23 mouse cellular contexts compared by ENCODE assay signal in the genomic region with DNA sequence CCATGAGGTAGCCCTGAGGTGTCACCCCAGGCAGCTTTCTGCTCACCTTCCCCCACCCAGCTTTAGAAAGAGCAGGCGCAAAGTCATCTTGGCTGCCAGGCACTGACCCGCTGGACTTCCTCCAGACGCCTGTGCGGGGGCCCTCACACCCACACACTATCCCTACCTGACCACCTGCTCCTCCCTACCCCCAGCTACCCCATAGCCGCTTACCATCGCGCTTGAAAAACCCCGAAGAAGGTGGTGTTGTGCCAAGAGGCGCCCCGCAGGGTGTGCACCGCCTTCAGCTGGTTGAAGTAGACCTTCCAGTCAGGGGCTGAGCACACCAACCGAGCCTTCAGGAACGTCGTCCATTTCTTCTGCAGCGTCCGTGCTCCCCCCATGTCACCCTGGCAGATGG. TPM values are rescaled to one million over a fixed set of nuclear protein-coding genes. Genes with fewer than 3 reads are reported as not detected.
A peak's percentile ranks its signal among the peaks of the same experiment; 100 is the strongest.
DNase-seq lines count a peak whose midpoint lies in the region; ATAC-seq lines count a peak whose summit lies in the region.
"Had no signal": no experiment of that assay in that cellular context is flagged by ENCODE, and none has a peak within 500 bp of the region (broad histone marks: within the 10 kb centered on the region; RNA-seq: fewer than 3 reads in every experiment).

No protein-coding gene starts in this region.

- peaks cover 27% of the 10 kb centered on the region for H3K4me1 ChIP-seq in hindbrain, embryonic 16.5 days (ENCODE audit: control insufficient read depth, insufficient read depth, low read depth, low read length)
- peaks cover 38% of the 10 kb centered on the region for H3K4me1 ChIP-seq in hindbrain, embryonic 14.5 days (replicated peaks; ENCODE audit: control insufficient read depth, insufficient read depth, low read length)
- H3K4me1 ChIP-seq in midbrain, embryonic 15.5 days = peaks cover 44% of the 10 kb centered on the region

- H3K9ac ChIP-seq in hindbrain, embryonic 16.5 days (ENCODE audit: low read depth, low read length) = no peak overlapping the region
- no peak overlapping the region for H3K9ac ChIP-seq in hindbrain, embryonic 14.5 days
- no peak overlapping the region for H3K9ac ChIP-seq in midbrain, embryonic 15.5 days
- H3K9ac ChIP-seq: forebrain, embryonic 15.5 days; heart, embryonic 15.5 days; limb, embryonic 12.5 days; liver, postnatal 0 days had no signal

- ATAC-seq in hindbrain, embryonic 16.5 days = no peak
- ATAC-seq in hindbrain, embryonic 14.5 days (ENCODE audit: low FRiP score) = no peak
- ATAC-seq in midbrain, embryonic 15.5 days (replicated peaks) = no peak
- ATAC-seq: activated CD4-positive, CD25-positive, alpha-beta regulatory T cell, adult 4 months; forebrain, embryonic 15.5 days; intestine, postnatal 0 days; liver, postnatal 0 days had no signal

- peak overlapping the region; percentile 24; the same call in 1 of the 2 replicates for H3K27ac ChIP-seq in hindbrain, embryonic 16.5 days (ENCODE audit: low read depth, low read length)
- no peak overlapping the region for H3K27ac ChIP-seq in hindbrain, embryonic 14.5 days
- no peak overlapping the region for H3K27ac ChIP-seq in midbrain, embryonic 15.5 days
- H3K27ac ChIP-seq: forebrain, embryonic 15.5 days; heart, adult 2 months; heart, embryonic 15.5 days; limb, embryonic 12.5 days had no signal

- H3K4me2 ChIP-seq in hindbrain, embryonic 16.5 days (ENCODE audit: low read length) = no peak overlapping the region
- H3K4me2 ChIP-seq in hindbrain, embryonic 14.5 days (replicated peaks) = no peak overlapping the region
- H3K4me2 ChIP-seq in midbrain, embryonic 15.5 days = no peak overlapping the region
- H3K4me2 ChIP-seq: forebrain, embryonic 15.5 days; heart, embryonic 15.5 days; limb, embryonic 12.5 days; liver, embryonic 11.5 days; midbrain, embryonic 11.5 days had no signal

- no peak for DNase-seq in hindbrain, embryonic 14.5 days (ENCODE audit: low spot score)
- peak; percentile 25 for DNase-seq in A20 (ENCODE audit: low read depth, low spot score)
- DNase-seq in brain, adult 2 months (ENCODE audit: low read depth, low spot score) = peak; percentile 87
- peak; percentile 88 for DNase-seq in cerebellum, adult 9-10 months
- no peak for DNase-seq in layer of hippocampus, adult 11-12 months (ENCODE audit: low spot score)
- DNase-seq in heart, postnatal 10 days = no peak
- DNase-seq: adrenal gland, postnatal 10 days; gastrocnemius, postnatal 25 days; heart, adult 2 months; heart, postnatal 4 days; liver, postnatal 0 days; lung, postnatal 10 days had no signal

- no peak overlapping the region for H3K4me3 ChIP-seq in hindbrain, embryonic 16.5 days (ENCODE audit: low read length)
- no peak overlapping the region for H3K4me3 ChIP-seq in hindbrain, embryonic 14.5 days (replicated peaks; ENCODE audit: low read length)
- H3K4me3 ChIP-seq in midbrain, embryonic 15.5 days = no peak overlapping the region
- H3K4me3 ChIP-seq: forebrain, embryonic 15.5 days; heart, adult 2 months; heart, embryonic 15.5 days; limb, embryonic 12.5 days had no signal

- H3K27me3 ChIP-seq in hindbrain, embryonic 16.5 days (replicated peaks; ENCODE audit: control insufficient read depth, insufficient read depth, low read length) = no peaks in the 10 kb centered on the region
- no peaks in the 10 kb centered on the region for H3K27me3 ChIP-seq in hindbrain, embryonic 14.5 days (ENCODE audit: control insufficient read depth, insufficient read depth, low read length)
- no peaks in the 10 kb centered on the region for H3K27me3 ChIP-seq in midbrain, embryonic 15.5 days (replicated peaks)
- H3K27me3 ChIP-seq: forebrain, embryonic 15.5 days; heart, embryonic 15.5 days; limb, embryonic 12.5 days had no signal

- intact Hi-C loops in heart, postnatal 10 days (cut with DNase I) = no loop called here

- peaks cover 37% of the 10 kb centered on the region for H3K36me3 ChIP-seq in hindbrain, embryonic 16.5 days (ENCODE audit: control insufficient read depth, insufficient read depth, low read length)
- peaks cover 74% of the 10 kb centered on the region for H3K36me3 ChIP-seq in hindbrain, embryonic 14.5 days (replicated peaks; ENCODE audit: control insufficient read depth, insufficient read depth)
- H3K36me3 ChIP-seq in midbrain, embryonic 15.5 days (replicated peaks) = peaks cover 49% of the 10 kb centered on the region

- H3K9me3 ChIP-seq in hindbrain, embryonic 16.5 days (ENCODE audit: control insufficient read depth, low read length) = no peaks in the 10 kb centered on the region
- no peaks in the 10 kb centered on the region for H3K9me3 ChIP-seq in hindbrain, embryonic 14.5 days (ENCODE audit: control insufficient read depth, low read length)
- H3K9me3 ChIP-seq in midbrain, embryonic 15.5 days = no peaks in the 10 kb centered on the region
- H3K9me3 ChIP-seq: forebrain, embryonic 15.5 days; heart, embryonic 15.5 days; limb, embryonic 12.5 days had no signal

- 83% methylated on average over 16 of the region's 16 CpGs for WGBS in hindbrain, embryonic 16.5 days
- 84% methylated on average over 16 of the region's 16 CpGs for WGBS in hindbrain, embryonic 14.5 days
- WGBS in midbrain, embryonic 15.5 days = 89% methylated on average over 16 of the region's 16 CpGs

RNA-seq across cellular contexts. Expression of a gene that starts 5.3 kb away (rescaled TPM):
- 31.0 and 33.8 TPM in 2 replicates for polyA plus RNA-seq in hindbrain, embryonic 16.5 days (2015; fragmentation: Nextera tagmentation; extraction: Ambion mirVana)
- polyA plus RNA-seq in hindbrain, embryonic 14.5 days (2014; fragmentation: Nextera tagmentation; extraction: Ambion mirVana) = 23.9 and 26.9 TPM in 2 replicates
- total RNA-seq in heart, postnatal 10 days (2021) = 10 to 100 TPM; 12.9 to 14.1 TPM
- 31.5 and 32.5 TPM in 2 replicates for polyA plus RNA-seq in midbrain, embryonic 15.5 days (2015; fragmentation: Nextera tagmentation; extraction: Ambion mirVana)

RNA-seq across cellular contexts. Expression of a gene that starts 5.6 kb away (rescaled TPM):
- polyA plus RNA-seq in hindbrain, embryonic 16.5 days (2015; fragmentation: Nextera tagmentation; extraction: Ambion mirVana) = 19.1 and 21.2 TPM in 2 replicates
- polyA plus RNA-seq in hindbrain, embryonic 14.5 days (2014; fragmentation: Nextera tagmentation; extraction: Ambion mirVana) = 3.1 and 3.8 TPM in 2 replicates
- 10 to 100 TPM; 24.4 to 25.0 TPM for total RNA-seq in heart, postnatal 10 days (2021)
- polyA plus RNA-seq in midbrain, embryonic 15.5 days (2015; fragmentation: Nextera tagmentation; extraction: Ambion mirVana) = 34.3 and 37.4 TPM in 2 replicates

RNA-seq across cellular contexts. Expression of a gene that starts 13.3 kb away (rescaled TPM):
- polyA plus RNA-seq in hindbrain, embryonic 16.5 days (2015; fragmentation: Nextera tagmentation; extraction: Ambion mirVana) = 0.30 and 0.57 TPM in 2 replicates
- polyA plus RNA-seq in hindbrain, embryonic 14.5 days (2014; fragmentation: Nextera tagmentation; extraction: Ambion mirVana) = 0.23 and 1.1 TPM in 2 replicates
- 100 to 1,000 TPM in 1 of 2 experiments, 10 to 100 TPM in 1; 90.6 to 123 TPM for total RNA-seq in heart, postnatal 10 days (2021)
- 0.33 and 0.81 TPM in 2 replicates for polyA plus RNA-seq in midbrain, embryonic 15.5 days (2015; fragmentation: Nextera tagmentation; extraction: Ambion mirVana)
- total RNA-seq: layer of hippocampus, adult 18-20 months had no signal
- polyA plus RNA-seq: forebrain, embryonic 15.5 days; heart, adult 2 months; heart, embryonic 15.5 days; liver, embryonic 11.5 days; liver, postnatal 0 days; midbrain, embryonic 11.5 days; small intestine, adult 2 months had no signal

RNA-seq across cellular contexts. Expression of a gene that starts 15.8 kb away (rescaled TPM):
- 12.2 and 19.8 TPM in 2 replicates for polyA plus RNA-seq in hindbrain, embryonic 16.5 days (2015; fragmentation: Nextera tagmentation; extraction: Ambion mirVana)
- polyA plus RNA-seq in hindbrain, embryonic 14.5 days (2014; fragmentation: Nextera tagmentation; extraction: Ambion mirVana) = 6.9 and 10.6 TPM in 2 replicates
- 100 to 1,000 TPM; 189 to 244 TPM for total RNA-seq in heart, postnatal 10 days (2021)
- polyA plus RNA-seq in midbrain, embryonic 15.5 days (2015; fragmentation: Nextera tagmentation; extraction: Ambion mirVana) = 19.0 and 23.5 TPM in 2 replicates

RNA-seq across cellular contexts. Expression of a gene that starts 40.8 kb away (rescaled TPM):
- 4.3 and 5.0 TPM in 2 replicates for polyA plus RNA-seq in hindbrain, embryonic 16.5 days (2015; fragmentation: Nextera tagmentation; extraction: Ambion mirVana)
- 6.1 and 6.8 TPM in 2 replicates for polyA plus RNA-seq in hindbrain, embryonic 14.5 days (2014; fragmentation: Nextera tagmentation; extraction: Ambion mirVana)
- total RNA-seq in heart, postnatal 10 days (2021) = 10 to 100 TPM; 15.3 to 18.3 TPM
- polyA plus RNA-seq in midbrain, embryonic 15.5 days (2015; fragmentation: Nextera tagmentation; extraction: Ambion mirVana) = 5.2 and 5.8 TPM in 2 replicates

Comparison
In these comparisons a context has a peak if more than half of its experiments do, and no peak if none do; other contexts are left out.
1. DNase-seq: peak in A20 (single experiment), brain, adult 2 months (single experiment) and cerebellum, adult 9-10 months (single experiment); none in hindbrain, embryonic 14.5 days (single experiment), layer of hippocampus, adult 11-12 months (single experiment) and heart, postnatal 10 days (0 of 2).